16 mouse cellular contexts compared by ENCODE assay signal in the genomic region with DNA sequence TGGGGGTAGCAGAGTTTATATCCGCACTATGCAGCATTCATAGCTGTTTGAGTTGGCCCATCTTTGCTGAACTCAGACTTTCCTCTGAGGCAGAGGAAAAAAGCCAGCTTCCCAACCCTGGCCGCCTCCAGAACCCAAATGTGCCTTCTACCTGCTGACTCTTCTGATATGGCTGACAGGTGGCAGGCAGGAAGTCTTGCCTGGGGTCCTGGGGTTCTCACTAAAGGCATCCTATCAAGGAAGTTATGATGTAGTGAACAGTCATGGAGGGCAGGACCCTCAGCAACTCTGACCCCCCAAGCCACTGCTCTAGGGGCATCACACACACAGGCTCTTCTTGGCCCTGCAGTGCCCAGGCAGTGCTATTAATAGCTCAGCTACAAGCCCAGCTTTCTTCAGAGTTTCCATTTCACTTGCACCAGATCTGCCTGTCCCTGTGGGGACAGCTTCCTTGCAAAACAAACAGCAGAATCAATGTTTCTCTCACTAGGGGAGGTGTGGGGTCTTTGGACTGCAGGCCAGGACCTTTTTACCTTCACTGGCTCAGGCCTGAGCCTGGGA.
A peak's percentile ranks its signal among the peaks of the same experiment; 100 is the strongest.
DNase-seq lines count a peak whose midpoint lies in the region; ATAC-seq and TF ChIP-seq lines count a peak whose summit lies in the region.
"Had no signal": no experiment of that assay in that cellular context is flagged by ENCODE, and none has a peak within 500 bp of the region (broad histone marks: within the 10 kb centered on the region; RNA-seq: fewer than 3 reads in every experiment).

No protein-coding gene starts in this region.

- H3K9me3 ChIP-seq in kidney, embryonic 14.5 days (ENCODE audit: control insufficient read depth, low read length) = no peaks in the 10 kb centered on the region
- H3K9me3 ChIP-seq in embryonic facial prominence, embryonic 10.5 days = no peaks in the 10 kb centered on the region
- no peaks in the 10 kb centered on the region for H3K9me3 ChIP-seq in heart, embryonic 15.5 days (replicated peaks)
- no peaks in the 10 kb centered on the region for H3K9me3 ChIP-seq in intestine, embryonic 15.5 days
- H3K9me3 ChIP-seq: limb, embryonic 12.5 days; midbrain, embryonic 12.5 days; stomach, embryonic 15.5 days had no signal

- no peak for TF ChIP-seq POLR2A in kidney, adult 2 months (IDR thresholded peaks at IDR 0.05; ENCODE audit: low read depth, low read length)

- H3K4me3 ChIP-seq in kidney, embryonic 14.5 days (ENCODE audit: low read length) = no peak overlapping the region
- H3K4me3 ChIP-seq in kidney, adult 2 months (ENCODE audit: insufficient read depth, low read depth, low read length) = no peak overlapping the region
- no peak overlapping the region for H3K4me3 ChIP-seq in embryonic facial prominence, embryonic 10.5 days
- no peak overlapping the region for H3K4me3 ChIP-seq in heart, embryonic 15.5 days
- H3K4me3 ChIP-seq in intestine, embryonic 15.5 days (replicated peaks) = no peak overlapping the region
- H3K4me3 ChIP-seq: limb, embryonic 12.5 days; midbrain, embryonic 12.5 days; stomach, embryonic 15.5 days had no signal

- no peak for TF ChIP-seq CTCF in kidney, adult 2 months (conservative IDR thresholded peaks at IDR 0.05; ENCODE audit: insufficient read depth, insufficient read length, low read depth, low read length)

- H3K27me3 ChIP-seq in kidney, embryonic 14.5 days (ENCODE audit: control insufficient read depth, insufficient read depth, low read length) = no peaks in the 10 kb centered on the region
- no peaks in the 10 kb centered on the region for H3K27me3 ChIP-seq in kidney, adult 2 months (replicated peaks; ENCODE audit: control insufficient read depth, insufficient read depth, low read length)
- no peaks in the 10 kb centered on the region for H3K27me3 ChIP-seq in embryonic facial prominence, embryonic 10.5 days (replicated peaks; ENCODE audit: low read depth, poor library complexity, severe bottlenecking)
- no peaks in the 10 kb centered on the region for H3K27me3 ChIP-seq in heart, embryonic 15.5 days
- H3K27me3 ChIP-seq in intestine, embryonic 15.5 days (replicated peaks) = no peaks in the 10 kb centered on the region
- H3K27me3 ChIP-seq: limb, embryonic 12.5 days; stomach, embryonic 15.5 days had no signal

- DNase-seq in gastrocnemius, postnatal 25 days = peak; percentile 51
- no peak for DNase-seq in gastrocnemius, postnatal 10 days
- DNase-seq in kidney, adult 2 months = no peak
- no peak for DNase-seq in embryonic facial prominence, embryonic 10.5 days (ENCODE audit: low spot score)
- DNase-seq: adrenal gland, adult 8-10 months; kidney, postnatal 25 days; liver, postnatal 0 days had no signal

- no peak for ATAC-seq in kidney, embryonic 14.5 days (ENCODE audit: low FRiP score, low TSS enrichment)
- 0 out of 2 replicates have a peak, but pooled peaks have one; percentile 37 for ATAC-seq in heart, embryonic 15.5 days (replicated peaks; ENCODE audit: insufficient number of reproducible peaks, insufficient read depth, low FRiP score, low read depth)
- no peak for ATAC-seq in intestine, embryonic 15.5 days
- ATAC-seq: forebrain, embryonic 16.5 days; inflammation-experienced regulatory T-cells, adult 6 months; liver, postnatal 0 days had no signal

- H3K36me3 ChIP-seq in kidney, embryonic 14.5 days (ENCODE audit: control insufficient read depth, insufficient read depth, low read length) = no peaks in the 10 kb centered on the region
- H3K36me3 ChIP-seq in kidney, adult 2 months (ENCODE audit: control insufficient read depth, insufficient read depth, low read length) = no peaks in the 10 kb centered on the region
- H3K36me3 ChIP-seq in embryonic facial prominence, embryonic 10.5 days (replicated peaks) = no peaks in the 10 kb centered on the region
- no peaks in the 10 kb centered on the region for H3K36me3 ChIP-seq in heart, embryonic 15.5 days
- H3K36me3 ChIP-seq in intestine, embryonic 15.5 days = no peaks in the 10 kb centered on the region
- H3K36me3 ChIP-seq: G1E; limb, embryonic 12.5 days; midbrain, embryonic 12.5 days; stomach, embryonic 15.5 days had no signal

- H3K4me2 ChIP-seq in kidney, embryonic 14.5 days (replicated peaks; ENCODE audit: low read depth, low read length) = no peak overlapping the region
- no peak overlapping the region for H3K4me2 ChIP-seq in heart, embryonic 15.5 days
- no peak overlapping the region for H3K4me2 ChIP-seq in intestine, embryonic 15.5 days (replicated peaks)
- H3K4me2 ChIP-seq: limb, embryonic 12.5 days; midbrain, embryonic 12.5 days; stomach, embryonic 15.5 days had no signal

- 81% methylated on average over 2 of the region's 2 CpGs for WGBS in kidney, embryonic 14.5 days
- WGBS in kidney, adult 2 months = 88% methylated on average over 2 of the region's 2 CpGs
- 79% methylated on average over 2 of the region's 2 CpGs for WGBS in embryonic facial prominence, embryonic 10.5 days
- 54% methylated on average over 2 of the region's 2 CpGs for WGBS in heart, embryonic 15.5 days
- WGBS in intestine, embryonic 15.5 days = 89% methylated on average over 2 of the region's 2 CpGs

- peaks cover 13% of the 10 kb centered on the region for H3K4me1 ChIP-seq in kidney, embryonic 14.5 days (ENCODE audit: control insufficient read depth, insufficient read depth, low read length)
- H3K4me1 ChIP-seq in kidney, adult 2 months (ENCODE audit: control insufficient read depth, insufficient read depth, low read length) = no peaks in the 10 kb centered on the region; the same call in 1 of the 2 replicates
- H3K4me1 ChIP-seq in embryonic facial prominence, embryonic 10.5 days = peaks cover 57% of the 10 kb centered on the region
- H3K4me1 ChIP-seq in heart, embryonic 15.5 days (replicated peaks) = peaks cover 38% of the 10 kb centered on the region
- H3K4me1 ChIP-seq in intestine, embryonic 15.5 days (replicated peaks) = peaks cover 13% of the 10 kb centered on the region

- 0 out of 2 replicates have a peak overlapping the region, but pooled peaks have one; percentile 7 for H3K27ac ChIP-seq in kidney, embryonic 14.5 days (ENCODE audit: low read depth, low read length)
- H3K27ac ChIP-seq in kidney, adult 2 months (ENCODE audit: insufficient read depth, low read depth, low read length) = no peak overlapping the region
- H3K27ac ChIP-seq in embryonic facial prominence, embryonic 10.5 days (replicated peaks) = 0 out of 2 replicates have a peak overlapping the region, but pooled peaks have one; percentile 2
- peak overlapping the region; percentile 78 for H3K27ac ChIP-seq in heart, embryonic 15.5 days
- no peak overlapping the region for H3K27ac ChIP-seq in intestine, embryonic 15.5 days

- no peak overlapping the region for H3K9ac ChIP-seq in kidney, embryonic 14.5 days (ENCODE audit: low read depth, low read length)
- no peak overlapping the region for H3K9ac ChIP-seq in heart, embryonic 15.5 days
- no peak overlapping the region for H3K9ac ChIP-seq in intestine, embryonic 15.5 days
- H3K9ac ChIP-seq: limb, embryonic 12.5 days; liver, postnatal 0 days; midbrain, embryonic 12.5 days; stomach, embryonic 15.5 days had no signal

Comparison
In these comparisons a context has a peak if more than half of its experiments do, and no peak if none do; other contexts are left out.
1. H3K27ac ChIP-seq: peak in kidney, embryonic 14.5 days (single experiment), embryonic facial prominence, embryonic 10.5 days (single experiment) and heart, embryonic 15.5 days (single experiment); none in kidney, adult 2 months (single experiment) and intestine, embryonic 15.5 days (single experiment).